Mouse (Mus musculus) hindbrain, embryonic 14.5 days (tissue): ENCODE results near the gene Xpnpep3. TPM values are rescaled to one million over a fixed set of nuclear protein-coding genes. Genes with fewer than 3 reads are reported as not detected.
"Not testable (repeated sequence)": the region's sequence is repeated elsewhere in the genome, so short reads cannot be mapped to it uniquely, and the experiment has no call there.

Experiments used
- ATAC-seq: fragments of 200-750 bp; cut with Nextera tagmentation; 2 replicates; pipeline ENCODE4 v1.8.0; 2017; ENCODE audit warnings: moderate number of reproducible peaks, mild to moderate bottlenecking, moderate TSS enrichment, moderate library complexity; ENCODE audit not compliant: low FRiP score
- DNase-seq: peaks from one replicate; pipeline ENCODE4 v3.0.0-alpha.2; 2015; ENCODE audit warnings: low spot score
- H3K27ac ChIP-seq: fragments of 300-500 bp; sonication (generic); 2 replicates; pipeline ENCODE4 v1.5.1; 2014; ENCODE audit warnings: mild to moderate bottlenecking, moderate library complexity
- H3K27me3 ChIP-seq: fragments of 300-500 bp; sonication (generic); 2 replicates; pipeline ENCODE4 v1.6.1; 2014; ENCODE audit warnings: mild to moderate bottlenecking, low read length, mixed read lengths; ENCODE audit not compliant: control insufficient read depth, insufficient read depth
- H3K36me3 ChIP-seq: fragments of 300-500 bp; sonication (generic); replicated peaks from 2 replicates; pipeline ENCODE4 v1.6.1; 2014; ENCODE audit not compliant: control insufficient read depth, insufficient read depth
- H3K4me1 ChIP-seq: fragments of 300-500 bp; sonication (generic); replicated peaks from 2 replicates; pipeline ENCODE4 v1.6.1; 2014; ENCODE audit warnings: antibody characterized with exemption, low read length, mixed read lengths; ENCODE audit not compliant: control insufficient read depth, insufficient read depth
- H3K4me2 ChIP-seq: fragments of 300-500 bp; sonication (generic); replicated peaks from 2 replicates; pipeline ENCODE4 v1.6.1; 2014; ENCODE audit warnings: mild to moderate bottlenecking, moderate library complexity
- H3K4me3 ChIP-seq: fragments of 300-500 bp; sonication (generic); replicated peaks from 2 replicates; pipeline ENCODE4 v1.5.1; 2014; ENCODE audit warnings: mild to moderate bottlenecking, low read length
- H3K9ac ChIP-seq: fragments of 300-500 bp; sonication (generic); 2 replicates; pipeline ENCODE4 v1.6.1; 2014
- H3K9me3 ChIP-seq: fragments of 300-500 bp; sonication (generic); 2 replicates; pipeline ENCODE4 v1.6.1; 2016; ENCODE audit warnings: low read length; ENCODE audit not compliant: control insufficient read depth
- WGBS: fragments of 180-500 bp; shearing (Covaris S2); extraction: QIAGEN DNeasy Blood & Tissue Kit; methylation state at CpG from one replicate; pipeline ENCODE4 v1.1.7; 2014; 5-methylcytosine and 5-hydroxymethylcytosine counted together
- polyA plus RNA-seq: library from polyadenylated mRNA; unstranded; fragments of >200 nt; fragmentation: Nextera tagmentation; extraction: Ambion mirVana; gene quantifications from 2 replicates; pipeline ENCODE4 v1.2.1, GENCODE M21; 2014

Gene Xpnpep3
- polyA plus RNA-seq, 1 experiment from 2014 or later: 5.3 TPM

GRCm38 (mm10) chr15:81465901-81466737, 66.2 kb downstream of the Xpnpep3 start, which contains the start of gene Rbx1:
TSS of gene Rbx1 (plus strand) at chr15:81466296.
- peaks cover 19% of the 10 kb centered on the region for H3K4me1 ChIP-seq
- 0 out of 2 replicates have a peak, but pooled peaks cover 3% of the 10 kb centered on the region for H3K9me3 ChIP-seq
- H3K4me2 ChIP-seq: peak within 1 kb of the TSS; percentile 72
- ATAC-seq: peak; percentile 99
- peaks cover 17% of the 10 kb centered on the region for H3K36me3 ChIP-seq
- peak within 1 kb of the TSS; percentile 85 for H3K27ac ChIP-seq
- H3K9ac ChIP-seq: peak within 1 kb of the TSS; percentile 68
- H3K4me3 ChIP-seq: peak within 1 kb of the TSS; percentile 47
- WGBS: 1% methylated on average over 59 of the region's 62 CpGs
- peak; percentile 98 for DNase-seq
- no peaks in the 10 kb centered on the region for H3K27me3 ChIP-seq

GRCm38 (mm10) chr15:81466738-81467113, 66.8 kb downstream of the Xpnpep3 start:
- Histone ChIP-seq H3K4me1 (peaks cover 19% of the 10 kb centered on the region), H3K9ac (peak overlapping the region; percentile 68), H3K36me3 (peaks cover 24% of the 10 kb centered on the region), H3K27me3 (no peaks in the 10 kb centered on the region), H3K27ac (peak overlapping the region; percentile 85), H3K4me2 (peak overlapping the region; percentile 68), H3K9me3 (0 out of 2 replicates have a peak, but pooled peaks cover 3% of the 10 kb centered on the region), H3K4me3 (peak overlapping the region; percentile 47)
- WGBS: under 1% methylated on average over 15 of the region's 15 CpGs
- DNase-seq: no peak
- no peak for ATAC-seq

GRCm38 (mm10) chr15:81470735-81471134, 70.8 kb downstream of the Xpnpep3 start:
- no peak for ATAC-seq
- Histone ChIP-seq H3K4me1 (peaks cover 14% of the 10 kb centered on the region), H3K27ac (no peak overlapping the region), H3K4me2 (no peak overlapping the region), H3K9me3 (no peaks in the 10 kb centered on the region), H3K4me3 (no peak overlapping the region), H3K9ac (no peak overlapping the region), H3K36me3 (peaks cover 61% of the 10 kb centered on the region), H3K27me3 (no peaks in the 10 kb centered on the region)
- DNase-seq: no peak
- WGBS: 94% methylated on average over 8 of the region's 8 CpGs

GRCm38 (mm10) chr15:81472256-81472655, 72.3 kb downstream of the Xpnpep3 start:
- no peaks in the 10 kb centered on the region for H3K9me3 ChIP-seq
- peaks cover 61% of the 10 kb centered on the region for H3K36me3 ChIP-seq
- H3K4me2 ChIP-seq: no peak overlapping the region
- peaks cover 10% of the 10 kb centered on the region for H3K4me1 ChIP-seq
- H3K4me3 ChIP-seq: no peak overlapping the region
- WGBS: 95% methylated on average over 5 of the region's 5 CpGs
- H3K27me3 ChIP-seq: no peaks in the 10 kb centered on the region
- DNase-seq: no peak
- no peak for ATAC-seq
- no peak overlapping the region for H3K9ac ChIP-seq
- no peak overlapping the region for H3K27ac ChIP-seq

- no peak overlapping the region for H3K4me2 ChIP-seq
- H3K27me3 ChIP-seq: no peaks in the 10 kb centered on the region
- no peaks in the 10 kb centered on the region for H3K9me3 ChIP-seq
- no peaks in the 10 kb centered on the region for H3K4me1 ChIP-seq
- H3K4me3 ChIP-seq: no peak overlapping the region
- 41% methylated on average over 3 of the region's 3 CpGs for WGBS
- no peak overlapping the region for H3K9ac ChIP-seq
- peak; percentile 27 for DNase-seq
- ATAC-seq: no peak
- no peak overlapping the region for H3K27ac ChIP-seq
- peaks cover 48% of the 10 kb centered on the region for H3K36me3 ChIP-seq
These were observed 75.7 kb downstream of the Xpnpep3 start for GRCm38 (mm10) chr15:81475654-81476053.

GRCm38 (mm10) chr15:81476597-81476996, 76.7 kb downstream of the Xpnpep3 start:
- Histone ChIP-seq H3K9me3 (no peaks in the 10 kb centered on the region), H3K4me3 (no peak overlapping the region), H3K9ac (no peak overlapping the region), H3K27ac (no peak overlapping the region), H3K36me3 (peaks cover 38% of the 10 kb centered on the region), H3K4me1 (0 out of 2 replicates have a peak, but pooled peaks cover 4% of the 10 kb centered on the region), H3K27me3 (no peaks in the 10 kb centered on the region), H3K4me2 (peak overlapping the region; percentile 17; the same call in 1 of the 2 replicates)
- 0% methylated on average over 2 of the region's 2 CpGs for WGBS
- ATAC-seq (no peak), DNase-seq (peak; percentile 44)

GRCm38 (mm10) chr15:81479446-81480213, 79.7 kb downstream of the Xpnpep3 start:
- Histone ChIP-seq H3K4me1 (0 out of 2 replicates have a peak, but pooled peaks cover 4% of the 10 kb centered on the region), H3K4me2 (no peak overlapping the region), H3K9me3 (no peaks in the 10 kb centered on the region), H3K27me3 (0 out of 2 replicates have a peak, but pooled peaks cover 4% of the 10 kb centered on the region), H3K9ac (no peak overlapping the region), H3K36me3 (peaks cover 9% of the 10 kb centered on the region), H3K27ac (no peak overlapping the region), H3K4me3 (no peak overlapping the region)
- WGBS: 65% methylated on average over 21 of the region's 21 CpGs
- DNase-seq (no peak), ATAC-seq (no peak)

- not testable (repeated sequence) for H3K27me3 ChIP-seq, H3K4me1 ChIP-seq, H3K4me2 ChIP-seq, H3K4me3 ChIP-seq, H3K27ac ChIP-seq, H3K9ac ChIP-seq, ATAC-seq, H3K9me3 ChIP-seq, H3K36me3 ChIP-seq, DNase-seq
- 74% methylated on average over 3 of the region's 3 CpGs for WGBS
These were observed 80.3 kb downstream of the Xpnpep3 start for GRCm38 (mm10) chr15:81480284-81480683.

- Histone ChIP-seq H3K4me2 (peak overlapping the region; percentile 37), H3K9me3 (no peaks in the 10 kb centered on the region), H3K4me1 (0 out of 2 replicates have a peak, but pooled peaks cover 4% of the 10 kb centered on the region), H3K4me3 (peak overlapping the region; percentile 12; the same call in 1 of the 2 replicates), H3K27me3 (0 out of 2 replicates have a peak, but pooled peaks cover 4% of the 10 kb centered on the region), H3K27ac (no peak overlapping the region), H3K36me3 (no peaks in the 10 kb centered on the region), H3K9ac (no peak overlapping the region)
- no peak for ATAC-seq
- 24% methylated on average over 13 of the region's 13 CpGs for WGBS
- DNase-seq: no peak
These were observed 81.0 kb downstream of the Xpnpep3 start for GRCm38 (mm10) chr15:81480977-81481379.
